Mouse (Mus musculus) gastrocnemius, postnatal 14 days (tissue): Measurements from ENCODE around the gene Rapgef2. TPM values are rescaled to one million over a fixed set of nuclear protein-coding genes. Genes with fewer than 3 reads are reported as not detected.

Experiments used
- DNase-seq: peaks from one replicate; pipeline ENCODE4 v3.0.0; 2021; ENCODE audit warnings: mixed read lengths
- intact Hi-C: fragments of 180-260 bp; cut with DNase I; formaldehyde crosslinking; loops from one replicate; pipeline ENCODE4 v1.15.1; 2025; ENCODE audit warnings: low total_unique reads
- total RNA-seq, 2 experiments: library from RNA; stranded (reverse); gene quantifications; 2 replicates each; pipeline ENCODE4 v1.2.3; 2021

Rapgef2 gene
- total RNA-seq, 2 experiments from 2014 or later: 20.5 to 21.0 TPM

DNA sequence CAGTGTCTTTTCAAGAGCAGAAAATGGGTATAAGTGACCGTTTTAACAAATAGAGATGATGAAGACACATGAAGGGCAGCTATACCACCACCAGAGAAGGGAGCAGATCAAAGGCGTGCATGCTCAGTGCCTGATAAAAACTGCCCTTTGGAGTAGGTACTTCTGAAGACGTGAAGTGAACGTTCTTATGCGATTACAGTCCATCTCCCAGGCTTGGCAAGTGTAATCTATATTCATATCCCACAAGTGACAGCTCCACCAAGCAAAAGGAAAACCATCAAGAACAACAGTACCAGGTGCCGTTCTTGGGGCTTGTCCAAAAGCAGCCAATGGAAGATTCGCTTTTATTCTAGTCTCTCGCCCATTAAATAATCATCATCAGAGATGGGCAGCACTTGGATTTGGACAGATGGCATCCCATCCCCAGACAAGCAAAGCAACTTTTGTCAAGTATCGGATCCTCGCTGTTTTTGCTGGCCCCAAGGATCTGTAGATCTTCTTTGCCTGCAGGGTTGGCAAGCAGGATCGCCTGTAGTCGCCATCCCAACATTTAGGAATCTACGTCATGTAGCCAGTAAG lies 1.1 kb downstream of the Rapgef2 start:
- DNase-seq: no peak
- intact Hi-C loops: no loop called here

DNA sequence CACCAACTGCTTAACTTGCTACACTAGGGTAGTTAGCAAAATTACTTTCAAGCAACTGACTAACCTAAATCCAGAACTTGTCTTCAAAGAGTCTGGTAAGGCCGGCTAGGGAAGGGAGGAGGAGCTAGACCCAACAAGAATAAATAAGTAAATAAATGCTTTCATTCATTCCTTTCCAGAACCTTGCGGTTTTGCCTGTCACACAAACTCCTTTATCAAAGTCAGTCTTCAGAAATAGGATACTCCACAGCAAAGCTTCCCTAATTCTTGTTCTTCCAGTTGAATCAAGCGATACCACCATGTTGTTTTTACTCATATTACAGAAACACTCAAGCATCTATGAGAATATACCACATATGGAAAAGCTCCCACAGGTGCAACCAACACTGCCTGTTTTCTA lies 2.3 kb downstream of the Rapgef2 start:
- intact Hi-C loops: loop anchor here (5.0 kb wide), 2 partner anchors 47 to 62 kb away; no protein-coding TSS in a partner anchor
- DNase-seq: no peak

DNA sequence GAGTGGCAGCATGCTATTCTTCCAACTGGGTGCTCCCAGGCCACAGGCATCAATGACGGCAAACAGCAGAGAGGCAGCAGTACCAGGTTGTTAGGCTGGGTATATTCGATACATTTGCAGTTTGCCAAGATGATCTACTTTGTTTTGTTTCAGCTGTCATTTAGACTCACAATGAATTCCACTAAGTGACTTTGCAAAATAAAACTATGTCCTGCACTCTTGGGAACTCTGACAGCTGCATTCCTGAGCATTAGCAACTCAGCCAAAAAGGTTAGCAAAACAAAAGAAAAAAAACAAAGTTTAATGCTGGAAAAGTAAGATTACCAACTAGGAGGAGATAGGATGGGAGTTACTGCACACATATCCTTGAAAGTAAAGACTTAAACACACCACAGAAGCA lies 3.3 kb downstream of the Rapgef2 start:
- intact Hi-C loops: loop anchor here (5.0 kb wide), 2 partner anchors 46 to 61 kb away; no protein-coding TSS in a partner anchor
- no peak for DNase-seq

DNA sequence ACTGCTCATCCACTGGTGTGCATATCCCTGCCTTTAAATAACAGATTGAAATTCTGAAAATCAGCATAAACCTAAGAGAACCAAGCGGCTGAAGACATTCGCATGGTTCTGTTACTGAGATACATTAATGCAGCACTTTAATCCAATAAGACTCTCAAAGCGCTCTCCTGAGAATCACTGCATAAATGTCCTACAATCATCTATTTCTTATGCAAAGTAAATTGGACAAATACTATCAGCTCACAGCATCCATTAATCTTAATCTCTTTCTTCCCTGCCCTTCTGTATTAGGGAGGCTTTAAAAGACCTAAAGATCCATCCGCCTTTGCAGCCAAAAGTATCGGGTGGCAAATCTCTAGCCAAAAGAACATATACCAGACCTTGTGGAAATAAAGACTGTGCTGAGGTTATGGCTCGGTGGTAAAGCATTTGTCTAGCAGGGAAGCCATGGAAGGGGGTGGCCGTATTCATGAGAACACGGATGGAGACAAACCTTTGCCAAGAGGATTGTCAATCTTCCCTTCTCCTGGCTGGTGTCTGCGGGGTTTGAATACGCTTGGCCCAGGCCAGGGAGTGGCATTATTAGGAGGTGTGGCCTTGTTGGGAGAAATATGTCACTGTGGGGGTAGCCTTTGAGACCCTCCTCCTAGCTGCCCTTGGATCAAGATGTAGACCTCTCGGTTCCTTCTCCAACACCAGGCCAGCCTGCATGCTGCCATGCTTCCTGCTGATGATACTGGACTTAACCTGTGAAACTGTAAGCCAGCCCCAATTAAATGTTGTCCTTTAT lies 10.3 kb downstream of the Rapgef2 start:
- intact Hi-C loops: no loop called here
- no peak for DNase-seq

DNA sequence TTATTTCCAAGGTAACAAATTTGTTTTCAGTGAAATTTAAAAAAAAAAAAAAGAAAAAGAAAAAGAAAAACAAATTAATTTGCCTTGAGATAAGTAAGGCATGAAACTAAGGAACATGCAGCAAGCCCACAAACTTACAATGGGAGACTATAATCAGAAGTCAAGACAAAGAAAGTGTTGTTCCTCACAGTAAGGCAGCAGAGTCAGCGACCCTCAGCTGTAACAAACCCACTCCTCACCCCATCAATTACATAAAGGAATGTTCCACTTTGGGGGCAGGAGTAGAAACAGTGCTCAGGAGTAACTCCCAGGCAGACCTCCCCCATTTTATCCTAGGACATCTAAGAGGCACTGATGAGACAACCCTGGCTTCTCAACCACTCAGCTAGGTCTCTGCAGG lies 13.0 kb downstream of the Rapgef2 start:
- intact Hi-C loops: no loop called here
- no peak for DNase-seq

DNA sequence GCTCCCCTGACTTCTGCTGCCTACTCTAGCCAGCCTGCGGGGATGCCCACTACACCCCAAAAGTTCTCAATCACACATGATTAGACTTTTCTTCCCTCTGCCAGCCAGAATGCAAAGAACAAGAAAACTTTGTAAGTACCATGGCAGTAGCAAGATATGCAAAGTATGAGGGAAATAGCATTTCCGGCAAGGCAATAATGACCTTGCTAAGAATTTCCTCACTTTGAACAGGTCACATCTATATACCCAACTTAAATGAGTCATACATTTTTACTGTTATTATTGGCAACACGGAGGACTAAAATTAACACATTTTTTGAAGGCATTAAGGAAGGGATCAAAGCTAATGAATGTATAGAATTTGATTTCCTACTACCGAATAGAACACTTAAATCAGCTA lies 13.4 kb downstream of the Rapgef2 start:
- intact Hi-C loops: no loop called here
- DNase-seq: no peak

DNA sequence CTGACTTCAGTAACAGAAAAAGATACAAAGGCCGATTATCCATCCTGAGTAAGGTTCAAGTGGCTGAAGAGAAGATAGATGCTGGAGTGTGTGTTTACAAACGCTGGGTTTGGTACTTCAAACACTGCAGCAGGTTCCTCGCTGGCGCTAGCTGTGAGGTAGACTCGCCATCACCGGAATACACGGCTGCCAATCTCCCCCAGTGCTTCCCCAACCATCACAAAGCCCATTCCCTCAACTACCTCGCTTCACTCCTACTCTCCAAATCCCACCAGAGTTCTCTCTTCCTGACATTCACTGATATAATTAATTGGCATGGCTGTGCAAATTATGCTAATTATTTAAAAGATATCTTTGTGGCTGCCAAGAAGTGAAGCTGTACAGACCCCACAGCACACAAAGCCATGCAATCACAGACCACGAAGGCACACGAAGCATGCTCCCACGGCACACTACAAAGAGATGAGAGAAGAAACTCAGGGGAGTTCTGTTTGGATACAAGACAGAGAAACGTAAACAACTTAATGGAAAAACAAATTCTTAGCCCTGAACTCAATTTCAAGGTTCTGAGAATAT lies 15.2 kb downstream of the Rapgef2 start:
- DNase-seq: no peak
- intact Hi-C loops: no loop called here

DNA sequence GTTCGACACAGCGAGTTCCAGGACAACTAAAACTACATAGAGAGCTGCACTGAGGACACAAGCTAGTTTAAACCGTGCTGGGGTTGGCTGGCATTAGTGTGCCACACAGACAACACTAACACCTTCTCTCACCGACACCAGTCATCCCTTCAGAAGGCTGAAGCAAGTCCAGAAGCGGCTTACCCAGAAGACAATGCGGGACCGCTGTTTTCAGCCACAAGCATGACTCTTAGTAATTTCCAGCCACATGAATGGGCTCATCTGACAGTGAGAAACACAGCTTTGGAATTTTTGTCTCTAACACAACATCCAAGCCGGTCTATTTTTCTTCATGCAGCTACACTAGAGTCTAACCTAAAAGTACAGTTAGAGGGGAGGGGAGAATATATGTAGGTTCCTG lies 16.4 kb downstream of the Rapgef2 start:
- DNase-seq: no peak
- intact Hi-C loops: no loop called here

DNA sequence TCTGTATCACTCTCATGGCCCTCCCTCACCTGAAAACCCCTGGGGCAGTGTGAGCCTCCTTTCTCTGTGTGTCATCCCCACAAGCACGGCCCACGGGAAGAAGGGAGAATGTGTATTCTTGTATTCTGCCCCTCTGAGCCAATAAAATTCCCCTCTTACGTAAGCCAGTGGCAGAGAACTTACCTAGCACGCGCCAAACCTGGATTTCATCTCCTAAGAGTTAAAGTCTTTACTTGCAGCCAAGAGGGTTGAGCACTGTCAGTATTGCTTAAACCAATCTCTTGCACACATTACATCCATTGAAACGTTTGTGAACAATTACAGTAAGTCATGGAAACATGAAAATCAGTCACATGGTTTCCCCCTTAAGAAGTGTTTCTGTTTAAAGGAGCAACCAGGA lies 19.3 kb downstream of the Rapgef2 start:
- intact Hi-C loops: no loop called here
- DNase-seq: no peak

DNA sequence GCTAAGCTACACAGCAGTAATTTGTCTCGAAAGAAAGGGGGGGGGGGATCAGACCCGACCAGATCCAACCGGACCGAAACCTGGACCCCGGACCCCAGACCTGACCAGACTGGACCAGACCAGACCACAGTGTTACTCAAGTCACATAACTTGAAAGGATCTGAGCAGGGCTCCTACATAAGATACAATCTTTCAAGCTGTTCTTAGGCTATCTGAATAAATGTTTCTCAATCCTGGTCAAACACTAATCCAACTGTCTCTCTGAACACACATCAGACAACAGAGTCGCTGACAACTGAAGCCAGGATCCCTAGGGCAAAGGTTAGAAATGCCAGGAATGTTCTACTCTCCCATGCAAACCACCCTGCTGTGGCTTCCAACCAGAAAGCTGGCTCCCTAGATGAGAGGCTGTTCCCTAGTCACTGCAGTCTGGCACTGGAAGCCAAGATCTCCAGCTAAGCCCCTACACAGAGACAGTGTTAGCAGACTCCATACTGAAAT lies 24.5 kb downstream of the Rapgef2 start:
- intact Hi-C loops: no loop called here
- DNase-seq: no peak

DNA sequence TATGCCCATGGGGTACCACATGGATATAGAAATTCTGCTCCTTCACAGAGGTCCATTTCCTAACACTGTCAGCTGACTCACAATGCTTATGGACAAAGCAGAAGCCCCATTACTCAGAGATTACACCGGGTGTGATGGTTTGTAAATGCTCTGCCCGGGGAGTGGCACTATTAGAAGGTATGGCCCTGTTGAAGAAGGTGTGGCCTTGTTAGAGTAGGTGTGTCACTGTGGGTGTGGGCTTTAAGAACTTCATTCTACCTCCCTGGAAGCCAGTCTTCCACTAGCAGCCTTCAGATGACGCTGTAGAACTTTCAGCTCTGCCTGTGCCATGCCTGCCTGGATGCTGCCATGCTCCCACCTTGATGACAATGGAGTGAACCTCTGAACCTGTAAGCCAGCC lies 32.3 kb downstream of the Rapgef2 start:
- no peak for DNase-seq
- intact Hi-C loops: no loop called here

DNA sequence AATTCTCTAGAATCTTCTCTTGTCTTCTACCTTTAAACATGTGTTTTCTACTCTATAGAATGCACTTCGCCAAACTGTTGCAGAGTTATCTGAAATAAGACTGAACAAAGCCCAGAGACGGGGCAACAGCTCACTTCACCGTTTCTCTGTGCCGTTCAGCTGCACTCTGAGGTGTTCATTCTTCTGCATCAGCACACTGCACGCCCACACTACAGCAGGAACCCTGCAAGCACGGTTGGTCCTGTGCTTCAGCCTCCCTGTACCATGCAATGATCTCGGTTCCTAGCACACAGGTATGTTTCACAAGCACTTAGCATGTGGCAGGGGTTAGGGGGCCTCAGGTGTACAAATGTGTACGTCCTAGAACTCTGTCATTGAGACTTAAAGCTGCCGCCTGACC lies 32.9 kb downstream of the Rapgef2 start:
- DNase-seq: no peak
- intact Hi-C loops: no loop called here

DNA sequence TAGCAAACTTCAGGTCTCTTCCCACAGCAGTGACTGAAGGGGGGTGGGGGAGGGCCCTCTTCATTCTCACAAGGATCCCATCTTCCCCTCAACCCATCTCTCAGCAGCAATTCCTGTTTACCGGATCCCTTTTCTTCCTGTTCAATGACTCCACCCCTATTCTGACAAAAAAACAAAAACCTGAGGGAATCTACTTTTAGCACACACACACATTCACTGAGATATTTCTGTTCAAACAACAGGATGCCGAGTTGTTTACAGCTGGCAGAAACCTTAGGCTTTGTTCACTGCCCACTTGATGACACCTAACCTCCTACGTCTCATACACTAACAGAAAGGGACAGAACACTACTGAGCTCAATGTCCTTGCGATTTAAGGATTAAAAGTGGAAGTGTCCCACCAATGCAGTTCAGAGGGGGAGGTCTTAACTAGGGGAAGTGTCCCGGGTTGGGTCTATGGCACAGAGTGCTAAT lies 33.4 kb downstream of the Rapgef2 start:
- DNase-seq: no peak
- intact Hi-C loops: no loop called here

DNA sequence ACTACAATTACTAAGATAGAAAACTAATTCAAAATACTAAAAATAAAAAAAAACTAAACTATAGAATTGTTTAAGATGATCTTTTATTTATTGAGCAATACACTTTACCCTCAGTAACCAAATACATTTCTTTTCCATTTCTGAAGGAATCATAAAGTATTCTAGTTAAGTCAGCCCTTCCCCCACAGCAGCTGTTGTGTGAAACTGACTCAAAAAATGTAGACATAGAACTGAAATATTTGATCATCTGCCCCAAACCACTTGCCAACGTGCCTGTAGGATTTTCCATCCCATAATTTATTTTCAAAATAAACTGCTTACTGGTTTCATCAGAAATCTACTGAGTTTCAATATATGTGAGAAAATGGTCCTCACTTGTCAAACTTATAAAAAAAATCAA lies 36.4 kb downstream of the Rapgef2 start:
- intact Hi-C loops: no loop called here

DNA sequence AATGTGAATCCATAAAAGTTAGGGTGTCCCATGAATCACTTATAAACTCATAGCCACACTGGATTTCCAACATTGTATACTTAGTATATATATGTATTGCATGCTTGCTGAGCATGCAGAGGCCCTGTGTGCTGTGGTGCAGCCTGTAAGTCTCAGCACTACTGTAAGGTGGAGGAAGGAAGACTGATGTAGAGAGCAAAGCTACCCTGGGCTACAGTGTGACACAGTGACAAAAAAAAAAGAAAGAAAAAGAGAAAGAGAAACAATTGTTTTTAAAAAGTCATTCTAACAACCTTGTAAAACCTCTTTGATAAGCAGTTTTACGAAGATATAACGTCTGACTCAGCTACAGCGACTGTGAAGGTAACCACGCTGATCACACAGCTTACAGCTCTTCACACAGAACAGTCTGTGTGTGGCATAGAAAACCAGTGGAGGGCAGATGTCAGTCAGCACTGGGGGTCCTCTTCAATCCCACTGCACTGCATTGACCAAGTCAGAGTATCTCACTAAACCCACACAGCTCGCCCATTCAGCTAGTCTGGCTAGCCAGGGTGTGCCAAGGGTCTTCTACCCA lies 37.6 kb downstream of the Rapgef2 start:
- no peak for DNase-seq
- intact Hi-C loops: no loop called here

More for the DNA sequence above, 36.4 kb downstream of the Rapgef2 start:
- DNase-seq: no peak

DNA sequence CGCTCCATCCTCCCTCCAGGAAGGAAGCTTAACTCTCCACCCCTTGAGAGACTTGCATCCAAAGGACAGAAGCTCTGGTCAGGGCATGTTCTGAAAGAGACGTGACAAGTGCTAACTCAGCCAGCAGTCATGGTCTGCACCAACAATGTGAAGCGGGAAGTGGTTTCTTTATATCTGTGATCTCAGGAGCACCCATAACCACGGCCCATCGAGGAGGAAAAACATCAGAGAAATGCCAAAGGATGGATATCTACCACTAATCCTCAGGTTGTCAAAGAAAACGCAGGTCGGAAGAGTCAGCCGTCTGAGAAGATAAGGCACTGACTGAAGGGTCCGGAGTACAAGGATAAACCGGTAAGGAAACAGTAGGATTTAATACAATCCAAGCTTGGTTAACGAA lies 38.1 kb downstream of the Rapgef2 start:
- intact Hi-C loops: no loop called here
- DNase-seq: no peak

DNA sequence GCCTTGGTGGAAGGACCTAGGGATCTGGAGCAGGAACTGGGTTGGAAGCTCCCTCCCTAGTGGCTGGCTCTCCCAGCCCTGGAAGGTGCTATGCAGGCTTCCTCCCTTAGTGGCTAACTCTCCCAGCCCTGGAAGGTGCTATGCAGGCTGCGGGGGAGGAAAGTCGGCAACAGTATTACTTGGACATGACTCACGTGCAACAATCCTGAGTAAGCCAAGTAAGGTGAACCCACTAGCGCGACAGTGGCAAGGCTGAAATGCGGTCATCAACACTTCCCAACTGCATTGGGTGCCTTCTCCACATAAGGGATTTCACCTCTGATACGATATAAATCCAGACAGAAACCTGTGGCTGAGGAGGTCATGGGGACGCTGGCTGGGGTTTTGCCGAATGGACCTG lies 42.0 kb downstream of the Rapgef2 start:
- intact Hi-C loops: no loop called here
- no peak for DNase-seq

DNA sequence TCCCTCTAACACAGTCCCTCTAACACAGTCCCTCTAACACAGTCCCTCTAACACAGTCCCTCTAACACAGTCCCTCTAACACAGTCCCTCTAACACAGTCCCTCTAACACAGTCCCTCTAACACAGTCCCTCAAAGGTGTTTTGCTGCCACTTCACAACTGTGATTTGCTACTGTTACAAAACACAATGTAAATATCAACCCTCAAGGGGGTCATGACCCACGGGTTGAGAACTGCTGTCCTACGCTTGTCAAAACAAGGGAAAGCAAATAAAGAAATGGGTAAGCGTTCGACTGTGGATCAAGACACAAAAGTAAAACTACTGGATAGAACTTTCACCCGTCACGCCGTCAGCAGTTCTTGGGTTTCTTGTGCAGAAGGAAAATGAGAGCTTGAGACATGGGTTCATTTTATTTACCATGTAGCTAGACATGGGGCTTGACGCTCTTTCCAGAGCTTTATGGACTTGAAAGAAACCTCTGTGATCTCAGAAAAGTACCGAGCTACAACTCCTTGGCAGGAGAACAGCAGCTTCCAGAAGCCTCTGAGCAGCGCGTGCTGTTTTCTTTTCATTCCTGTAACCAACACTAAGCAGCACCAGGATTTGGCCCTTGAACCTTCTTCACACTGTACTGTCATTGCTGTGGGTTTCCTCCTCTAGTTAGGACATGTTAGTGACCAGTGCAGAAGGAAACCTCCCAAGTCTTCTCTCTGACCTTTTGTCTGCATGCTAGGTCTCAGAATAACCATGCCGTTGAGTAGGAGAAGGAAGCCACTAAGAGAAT lies 43.2 kb downstream of the Rapgef2 start:
- no peak for DNase-seq
- intact Hi-C loops: no loop called here

DNA sequence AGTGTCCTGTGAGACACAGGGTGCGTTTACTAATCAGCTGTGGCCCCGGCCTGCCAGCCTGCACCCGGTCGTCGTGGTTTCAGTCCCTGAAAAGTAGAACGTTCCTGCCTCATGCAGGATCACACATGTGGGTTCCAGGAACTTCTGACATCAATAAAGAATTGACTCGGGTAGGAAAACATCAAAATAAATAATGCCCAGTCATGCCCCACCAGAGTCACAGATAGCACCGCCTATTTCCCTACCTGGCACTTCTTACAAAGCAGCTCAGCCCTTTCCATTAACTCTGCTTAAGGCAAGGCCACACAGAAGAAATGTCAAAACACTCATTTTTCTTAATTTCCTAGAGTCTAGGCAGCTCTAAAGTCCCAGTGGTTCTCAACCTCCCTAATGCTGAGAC lies 44.0 kb downstream of the Rapgef2 start:
- DNase-seq: no peak
- intact Hi-C loops: no loop called here

DNA sequence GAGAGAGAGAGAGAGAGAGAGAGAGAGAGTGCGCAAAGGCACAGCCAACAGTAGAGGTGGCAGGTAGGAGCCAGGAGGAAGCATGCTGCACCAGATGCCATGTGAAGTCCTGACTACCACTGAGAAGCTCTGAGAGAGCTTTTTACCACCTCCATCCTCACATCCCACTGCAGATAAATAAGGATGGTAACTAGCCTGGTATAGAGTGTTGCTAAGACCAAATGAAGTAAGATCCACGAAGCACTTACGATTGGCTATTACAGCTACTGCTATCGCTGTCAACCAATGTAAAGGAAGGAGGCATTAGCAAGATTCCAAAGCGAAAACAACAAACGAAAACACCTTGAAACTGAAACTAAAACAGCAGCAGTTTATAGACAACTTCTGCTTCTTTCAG lies 47.3 kb downstream of the Rapgef2 start:
- intact Hi-C loops: loop anchor here (5.0 kb wide), 1 partner anchor 43 kb away; no protein-coding TSS in a partner anchor
- no peak for DNase-seq
